Mouse (Mus musculus) limb, embryonic 15.5 days (tissue): ENCODE results near the gene Hils1. TPM values are rescaled to one million over a fixed set of nuclear protein-coding genes. Genes with fewer than 3 reads are reported as not detected.

Source experiments
- ATAC-seq: fragments of 200-750 bp; cut with Nextera tagmentation; 2 replicates; pipeline ENCODE4 v1.8.0; 2017; ENCODE audit warnings: low read depth, moderate TSS enrichment; ENCODE audit not compliant: insufficient number of reproducible peaks, low FRiP score, low TSS enrichment
- H3K27ac ChIP-seq: fragments of 300-500 bp; sonication (generic); 2 replicates; pipeline ENCODE4 v1.5.1; 2015; ENCODE audit warnings: moderate library complexity, mild to moderate bottlenecking, inconsistent platforms
- H3K27me3 ChIP-seq: fragments of 300-500 bp; sonication (generic); 2 replicates; pipeline ENCODE4 v1.6.1; 2015; ENCODE audit warnings: inconsistent platforms
- H3K36me3 ChIP-seq: fragments of 300-500 bp; sonication (generic); 2 replicates; pipeline ENCODE4 v1.6.1; 2015; ENCODE audit warnings: inconsistent platforms
- H3K4me1 ChIP-seq: fragments of 300-500 bp; sonication (generic); 2 replicates; pipeline ENCODE4 v1.6.1; 2015; ENCODE audit warnings: inconsistent platforms
- H3K4me2 ChIP-seq: fragments of 300-500 bp; sonication (generic); 2 replicates; pipeline ENCODE4 v1.6.1; 2015; ENCODE audit warnings: mild to moderate bottlenecking, inconsistent platforms
- H3K4me3 ChIP-seq: fragments of 300-500 bp; sonication (generic); 2 replicates; pipeline ENCODE4 v1.5.1; 2015; ENCODE audit warnings: mild to moderate bottlenecking, inconsistent platforms
- H3K9ac ChIP-seq: fragments of 300-500 bp; sonication (generic); 2 replicates; pipeline ENCODE4 v1.6.1; 2015; ENCODE audit warnings: inconsistent platforms
- H3K9me3 ChIP-seq: fragments of 300-500 bp; sonication (generic); 2 replicates; pipeline ENCODE4 v1.6.1; 2016; ENCODE audit warnings: inconsistent platforms
- WGBS: fragments of 180-500 bp; shearing (Covaris S2); methylation state at CpG from one replicate; pipeline ENCODE4 v1.1.7; 2015; 5-methylcytosine and 5-hydroxymethylcytosine counted together
- polyA plus RNA-seq: library from polyadenylated mRNA; unstranded; fragments of >200 nt; fragmentation: Nextera tagmentation; extraction: Ambion mirVana; gene quantifications from 2 replicates; pipeline ENCODE4 v1.2.1, GENCODE M21; 2015

The Hils1 gene
- polyA plus RNA-seq, 1 experiment from 2014 or later: not detected

- H3K4me1 ChIP-seq: peaks cover 85% of the 10 kb centered on the region
Observed at GRCm38 (mm10) chr11:94936851-94937295, 30.5 kb upstream of the Hils1 start.

GRCm38 (mm10) chr11:94937335-94937781, 30.0 kb upstream of the Hils1 start:
- Histone ChIP-seq H3K27ac (peak overlapping the region; percentile 97), H3K4me2 (peak overlapping the region; percentile 64), H3K4me3 (peak overlapping the region; percentile 61), H3K4me1 (peaks cover 85% of the 10 kb centered on the region), H3K27me3 (0 out of 2 replicates have a peak, but pooled peaks cover 12% of the 10 kb centered on the region), H3K9ac (peak overlapping the region; percentile 81), H3K9me3 (no peaks in the 10 kb centered on the region), H3K36me3 (peaks cover 44% of the 10 kb centered on the region)
- WGBS: under 1% methylated on average over 18 of the region's 18 CpGs
- ATAC-seq: peak; percentile 25

More at GRCm38 (mm10) chr11:94936851-94937295, 30.5 kb upstream of the Hils1 start:
- H3K4me2 ChIP-seq: peak overlapping the region; percentile 64
- peaks cover 39% of the 10 kb centered on the region for H3K36me3 ChIP-seq
- H3K27me3 ChIP-seq: 0 out of 2 replicates have a peak, but pooled peaks cover 12% of the 10 kb centered on the region
- H3K4me3 ChIP-seq: peak overlapping the region; percentile 61
- under 1% methylated on average over 17 of the region's 17 CpGs for WGBS
- no peaks in the 10 kb centered on the region for H3K9me3 ChIP-seq
- peak; percentile 43 for ATAC-seq
- H3K27ac ChIP-seq: peak overlapping the region; percentile 97
- peak overlapping the region; percentile 81 for H3K9ac ChIP-seq

GRCm38 (mm10) chr11:94937787-94938186, 29.6 kb upstream of the Hils1 start:
- WGBS: 3% methylated on average over 15 of the region's 15 CpGs
- Histone ChIP-seq H3K36me3 (peaks cover 49% of the 10 kb centered on the region), H3K27me3 (0 out of 2 replicates have a peak, but pooled peaks cover 12% of the 10 kb centered on the region)

DNA sequence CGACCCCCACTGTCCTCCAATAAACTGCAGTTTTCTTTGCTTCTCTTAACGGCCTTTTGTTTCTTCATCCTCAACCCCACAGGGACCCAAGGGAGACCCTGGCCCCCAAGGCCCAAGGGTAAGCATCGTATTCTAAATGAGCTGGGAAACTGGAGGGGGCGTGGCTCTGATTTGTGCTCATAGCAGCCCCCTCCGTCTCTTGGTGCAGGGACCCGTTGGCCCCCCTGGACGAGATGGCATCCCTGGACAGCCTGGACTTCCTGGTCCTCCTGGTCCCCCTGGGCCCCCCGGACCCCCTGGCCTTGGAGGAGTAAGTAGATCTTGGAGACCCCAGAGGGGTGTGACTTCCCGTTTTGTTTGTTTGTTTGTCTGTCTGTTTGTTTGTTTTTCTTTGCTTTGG, 29.1 kb upstream of the Hils1 start:
- peaks cover 85% of the 10 kb centered on the region for H3K4me1 ChIP-seq
- 19% methylated on average over 9 of the region's 9 CpGs for WGBS

More at GRCm38 (mm10) chr11:94937787-94938186, 29.6 kb upstream of the Hils1 start:
- ATAC-seq: no peak
- H3K9me3 ChIP-seq: no peaks in the 10 kb centered on the region
- H3K9ac ChIP-seq: peak overlapping the region; percentile 81
- peaks cover 85% of the 10 kb centered on the region for H3K4me1 ChIP-seq
- peak overlapping the region; percentile 64 for H3K4me2 ChIP-seq
- H3K4me3 ChIP-seq: peak overlapping the region; percentile 61
- peak overlapping the region; percentile 97 for H3K27ac ChIP-seq

GRCm38 (mm10) chr11:94939280-94939679, 28.1 kb upstream of the Hils1 start:
- Histone ChIP-seq H3K36me3 (peaks cover 64% of the 10 kb centered on the region), H3K4me1 (peaks cover 86% of the 10 kb centered on the region), H3K27me3 (0 out of 2 replicates have a peak, but pooled peaks cover 12% of the 10 kb centered on the region), H3K9ac (peak overlapping the region; percentile 81), H3K4me3 (peak overlapping the region; percentile 61), H3K9me3 (no peaks in the 10 kb centered on the region), H3K4me2 (peak overlapping the region; percentile 64), H3K27ac (peak overlapping the region; percentile 97)
- no peak for ATAC-seq
- 12% methylated on average over 4 of the region's 4 CpGs for WGBS

More for the DNA sequence above, 29.1 kb upstream of the Hils1 start:
- peak overlapping the region; percentile 97 for H3K27ac ChIP-seq
- peak overlapping the region; percentile 81 for H3K9ac ChIP-seq
- ATAC-seq: no peak
- H3K36me3 ChIP-seq: peaks cover 54% of the 10 kb centered on the region
- H3K27me3 ChIP-seq: 0 out of 2 replicates have a peak, but pooled peaks cover 12% of the 10 kb centered on the region
- peak overlapping the region; percentile 61 for H3K4me3 ChIP-seq
- peak overlapping the region; percentile 64 for H3K4me2 ChIP-seq
- no peaks in the 10 kb centered on the region for H3K9me3 ChIP-seq

DNA sequence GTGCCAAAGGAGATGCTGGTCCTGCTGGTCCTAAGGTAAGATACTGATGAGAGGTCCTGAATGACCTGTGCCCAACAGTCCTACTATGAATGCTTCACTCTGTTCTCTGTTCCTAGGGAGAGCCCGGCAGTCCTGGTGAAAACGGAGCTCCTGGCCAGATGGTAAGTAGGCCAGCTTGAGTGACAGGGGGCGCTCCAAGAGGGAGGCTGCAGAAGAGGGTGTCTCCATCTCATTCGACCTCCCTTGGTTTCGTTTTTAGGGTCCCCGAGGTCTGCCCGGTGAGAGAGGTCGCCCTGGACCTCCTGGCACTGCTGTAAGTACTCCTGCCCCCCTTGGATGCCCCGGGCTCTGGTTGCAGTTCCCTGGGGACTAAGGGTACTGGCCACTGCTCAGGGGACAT, 26.3 kb upstream of the Hils1 start:
- Histone ChIP-seq H3K27me3 (0 out of 2 replicates have a peak, but pooled peaks cover 7% of the 10 kb centered on the region), H3K9ac (peak overlapping the region; percentile 44), H3K4me1 (peaks cover 84% of the 10 kb centered on the region), H3K27ac (peak overlapping the region; percentile 97), H3K4me2 (peak overlapping the region; percentile 64), H3K4me3 (peak overlapping the region; percentile 61), H3K36me3 (peaks cover 82% of the 10 kb centered on the region), H3K9me3 (no peaks in the 10 kb centered on the region)
- no peak for ATAC-seq
- WGBS: 41% methylated on average over 9 of the region's 9 CpGs

DNA sequence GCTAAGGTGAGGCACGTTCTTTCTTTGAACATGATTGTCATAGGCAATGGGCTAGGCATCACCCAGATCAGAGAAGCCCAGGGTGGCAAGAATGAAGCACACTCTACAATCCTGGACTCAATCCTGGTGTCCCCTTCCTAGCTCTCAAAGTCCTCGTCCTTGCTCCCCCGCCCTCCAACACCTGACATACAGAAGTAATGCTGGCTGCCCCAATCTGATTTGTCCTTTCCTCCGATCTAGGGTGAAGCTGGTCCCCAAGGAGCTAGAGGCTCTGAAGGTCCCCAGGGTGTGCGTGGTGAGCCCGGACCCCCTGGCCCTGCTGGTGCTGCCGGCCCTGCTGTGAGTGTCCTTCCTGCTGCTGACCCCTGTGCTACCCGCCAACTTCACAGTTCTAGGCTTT, 25.6 kb upstream of the Hils1 start:
- WGBS: 82% methylated on average over 8 of the region's 8 CpGs
- Histone ChIP-seq H3K9me3 (no peaks in the 10 kb centered on the region), H3K27ac (peak overlapping the region; percentile 97), H3K4me3 (peak overlapping the region; percentile 61), H3K36me3 (peaks cover 88% of the 10 kb centered on the region), H3K4me1 (peaks cover 84% of the 10 kb centered on the region), H3K27me3 (0 out of 2 replicates have a peak, but pooled peaks cover 3% of the 10 kb centered on the region), H3K9ac (peak overlapping the region; percentile 35; the same call in 1 of the 2 replicates), H3K4me2 (peak overlapping the region; percentile 64)
- no peak for ATAC-seq

DNA sequence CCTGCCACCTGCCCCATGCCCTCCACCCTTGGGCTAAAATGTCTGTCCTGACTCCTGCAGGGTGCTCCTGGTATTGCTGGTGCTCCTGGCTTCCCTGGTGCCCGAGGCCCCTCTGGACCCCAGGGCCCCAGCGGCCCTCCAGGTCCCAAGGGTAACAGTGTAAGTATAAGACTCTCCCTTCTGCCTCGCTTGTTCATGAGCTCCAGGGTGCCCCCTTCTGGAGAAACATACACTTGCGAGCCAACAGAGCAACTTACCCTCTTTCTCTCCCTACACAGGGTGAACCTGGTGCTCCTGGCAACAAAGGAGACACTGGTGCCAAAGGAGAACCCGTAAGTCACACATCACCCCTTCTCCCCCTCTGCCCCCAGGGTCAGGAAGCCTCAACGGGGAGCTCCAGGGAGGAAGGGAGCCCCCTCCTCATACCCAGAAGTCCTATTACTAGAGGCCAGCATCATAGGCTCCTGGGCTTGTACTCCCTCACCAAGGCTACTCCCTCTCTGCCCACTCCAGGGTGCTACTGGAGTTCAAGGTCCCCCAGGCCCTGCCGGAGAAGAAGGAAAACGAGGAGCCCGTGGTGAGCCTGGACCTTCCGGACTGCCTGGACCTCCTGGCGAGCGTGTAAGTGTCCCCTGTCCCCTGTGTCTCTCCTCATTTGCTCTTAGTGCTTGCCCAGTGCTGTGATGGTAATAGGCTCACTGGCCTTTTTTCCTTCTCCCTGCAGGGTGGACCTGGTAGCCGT, 24.9 kb upstream of the Hils1 start:
- H3K27me3 ChIP-seq: 0 out of 2 replicates have a peak, but pooled peaks cover 3% of the 10 kb centered on the region
- H3K9me3 ChIP-seq: no peaks in the 10 kb centered on the region
- H3K4me3 ChIP-seq: peak overlapping the region; percentile 61
- peak overlapping the region; percentile 97 for H3K27ac ChIP-seq
- no peak for ATAC-seq
- peaks cover 88% of the 10 kb centered on the region for H3K4me1 ChIP-seq
- H3K9ac ChIP-seq: peak overlapping the region; percentile 35; the same call in 1 of the 2 replicates
- H3K4me2 ChIP-seq: peak overlapping the region; percentile 64
- H3K36me3 ChIP-seq: peaks cover 94% of the 10 kb centered on the region
- 51% methylated on average over 13 of the region's 13 CpGs for WGBS

DNA sequence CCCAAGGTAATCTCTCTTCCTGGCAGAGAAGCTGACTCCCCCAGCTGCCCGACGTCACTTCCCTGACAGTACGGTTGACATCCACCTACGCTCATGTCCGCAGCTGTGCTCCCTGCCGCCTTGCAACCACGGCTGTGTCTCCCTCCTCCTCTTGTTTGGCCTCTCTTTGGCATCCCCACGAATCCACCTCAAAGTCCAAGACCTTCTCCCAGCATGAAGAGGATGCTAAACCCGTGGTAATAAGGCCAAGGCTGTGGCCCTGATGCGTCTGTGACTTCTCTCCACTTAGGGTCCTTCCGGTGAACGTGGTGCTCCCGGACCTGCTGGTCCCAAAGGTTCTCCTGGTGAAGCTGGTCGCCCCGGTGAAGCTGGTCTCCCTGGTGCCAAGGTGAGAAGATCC, 24.3 kb upstream of the Hils1 start:
- H3K4me2 ChIP-seq: peak overlapping the region; percentile 64
- no peaks in the 10 kb centered on the region for H3K9me3 ChIP-seq
- peaks cover 95% of the 10 kb centered on the region for H3K36me3 ChIP-seq
- peak overlapping the region; percentile 61 for H3K4me3 ChIP-seq
- H3K27ac ChIP-seq: peak overlapping the region; percentile 97
- ATAC-seq: no peak
- WGBS: 80% methylated on average over 15 of the region's 15 CpGs
- H3K9ac ChIP-seq: peak overlapping the region; percentile 35; the same call in 1 of the 2 replicates
- H3K4me1 ChIP-seq: peaks cover 86% of the 10 kb centered on the region
- H3K27me3 ChIP-seq: 0 out of 2 replicates have a peak, but pooled peaks cover 3% of the 10 kb centered on the region

- no peak overlapping the region for H3K9ac ChIP-seq
- ATAC-seq: no peak
- H3K4me3 ChIP-seq: peak overlapping the region; percentile 9; the same call in 1 of the 2 replicates
- peaks cover 97% of the 10 kb centered on the region for H3K36me3 ChIP-seq
- no peaks in the 10 kb centered on the region for H3K27me3 ChIP-seq
- peak overlapping the region; percentile 97 for H3K27ac ChIP-seq
- H3K4me1 ChIP-seq: peaks cover 89% of the 10 kb centered on the region
- WGBS: 23% methylated on average over 8 of the region's 8 CpGs
- peak overlapping the region; percentile 64 for H3K4me2 ChIP-seq
- no peaks in the 10 kb centered on the region for H3K9me3 ChIP-seq
Observed at GRCm38 (mm10) chr11:94944295-94944694, 23.1 kb upstream of the Hils1 start.

DNA sequence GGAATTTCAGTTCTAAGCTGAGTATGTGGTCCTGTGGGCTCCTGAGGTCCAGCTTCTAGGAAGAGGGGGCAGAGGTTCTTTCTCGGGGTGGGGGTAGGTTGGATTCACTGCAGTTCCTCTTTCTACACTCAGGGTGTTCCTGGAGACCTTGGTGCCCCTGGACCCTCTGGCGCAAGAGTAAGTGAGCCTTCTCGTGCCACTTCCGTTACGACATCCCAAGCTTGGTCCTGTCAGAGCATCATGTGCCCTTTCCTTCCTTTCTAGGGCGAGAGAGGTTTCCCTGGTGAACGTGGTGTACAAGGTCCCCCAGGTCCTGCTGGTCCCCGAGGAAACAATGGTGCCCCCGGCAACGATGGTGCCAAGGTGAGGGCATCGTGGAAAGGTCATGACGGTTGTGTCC, 22.2 kb upstream of the Hils1 start:
- H3K27ac ChIP-seq: peak overlapping the region; percentile 97
- no peak for ATAC-seq
- H3K4me1 ChIP-seq: peaks cover 89% of the 10 kb centered on the region
- WGBS: 85% methylated on average over 12 of the region's 12 CpGs
- H3K27me3 ChIP-seq: no peaks in the 10 kb centered on the region
- H3K4me3 ChIP-seq: 0 out of 2 replicates have a peak overlapping the region, but pooled peaks have one; percentile 9
- H3K4me2 ChIP-seq: peak overlapping the region; percentile 64
- H3K9ac ChIP-seq: peak overlapping the region; percentile 23; the same call in 1 of the 2 replicates
- H3K9me3 ChIP-seq: no peaks in the 10 kb centered on the region
- peaks cover 97% of the 10 kb centered on the region for H3K36me3 ChIP-seq

DNA sequence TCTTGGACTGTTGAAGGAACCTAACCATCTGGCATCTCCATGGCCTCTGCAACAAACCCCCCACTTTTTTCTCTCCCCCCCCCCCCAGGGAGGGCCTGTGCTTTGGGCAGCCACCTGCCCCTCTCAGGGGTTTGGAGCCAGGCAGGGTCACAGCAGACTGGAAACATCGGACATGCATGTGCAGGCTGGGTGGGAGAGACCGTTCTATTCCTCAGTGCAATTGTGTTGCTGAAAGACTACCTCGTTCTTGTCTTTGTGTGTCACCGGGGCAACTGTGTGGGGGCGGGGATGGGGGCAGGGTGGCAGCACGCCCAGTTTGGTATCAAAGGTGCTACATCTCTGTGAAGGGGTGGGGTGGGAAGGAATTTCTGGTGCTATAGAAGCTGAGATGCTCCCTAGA, 15.2 kb upstream of the Hils1 start:
- no peak for ATAC-seq
- H3K36me3 ChIP-seq: peaks cover 46% of the 10 kb centered on the region
- WGBS: 27% methylated on average over 6 of the region's 6 CpGs

More for the DNA sequence above, 15.2 kb upstream of the Hils1 start:
- H3K4me3 ChIP-seq: no peak overlapping the region
- peaks cover 28% of the 10 kb centered on the region for H3K4me1 ChIP-seq
- no peak overlapping the region for H3K4me2 ChIP-seq
- H3K27ac ChIP-seq: peak overlapping the region; percentile 77
- H3K9me3 ChIP-seq: no peaks in the 10 kb centered on the region
- H3K9ac ChIP-seq: no peak overlapping the region
- no peaks in the 10 kb centered on the region for H3K27me3 ChIP-seq
